Mouse (Mus musculus) embryonic stem cell, embryonic (primary cell): ENCODE measurements at regions not wholly inside any gene's neighbourhood (a gene's known extent, or its start where the extent isn't known, plus 50 kb on each side); places are given as distances from the start of the nearest gene placed in this dataset.

ENCODE experiments used
- CTCF ChIA-PET, 4 experiments: fragments of 300-600 bp in 2 of 4; fragments of 350-600 bp in 2 of 4; sonication (Branson Sonifier 250); formaldehyde crosslinking; loops; one replicate each; lab custom pipeline; 2022; ENCODE audit warnings: inconsistent platforms in 2 of 4; lab: Charles Lee
- POLR2A ChIA-PET, 4 experiments: fragments of 300-600 bp in 2 of 4; fragments of 350-600 bp in 2 of 4; sonication (Branson Sonifier 250); formaldehyde crosslinking; loops; one replicate each; lab custom pipeline; 2022; ENCODE audit warnings: antibody characterized with exemption in 4 of 4, inconsistent platforms in 1 of 4; lab: Charles Lee

DNA sequence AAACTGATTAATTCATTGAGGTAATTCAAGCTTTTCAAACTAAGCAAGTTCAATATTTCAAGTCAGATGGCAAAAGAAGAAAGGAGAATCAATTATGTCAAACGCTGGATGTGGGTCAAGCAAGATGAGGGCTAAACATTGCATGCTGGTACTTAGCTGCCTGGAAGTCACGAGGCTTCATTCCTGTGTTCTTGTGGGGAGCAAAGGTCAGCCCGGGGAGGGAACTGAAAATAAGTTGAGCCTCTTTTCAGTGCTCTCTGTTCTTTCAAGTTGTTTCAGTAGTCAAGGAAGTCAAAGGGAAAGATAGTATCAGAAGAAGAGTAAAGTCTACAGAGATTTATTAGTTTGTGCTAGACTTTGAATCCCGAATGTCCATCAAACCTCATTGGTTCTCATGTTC lies 122.9 kb upstream of the Fat1 start:
- CTCF ChIA-PET: no interaction called here

DNA sequence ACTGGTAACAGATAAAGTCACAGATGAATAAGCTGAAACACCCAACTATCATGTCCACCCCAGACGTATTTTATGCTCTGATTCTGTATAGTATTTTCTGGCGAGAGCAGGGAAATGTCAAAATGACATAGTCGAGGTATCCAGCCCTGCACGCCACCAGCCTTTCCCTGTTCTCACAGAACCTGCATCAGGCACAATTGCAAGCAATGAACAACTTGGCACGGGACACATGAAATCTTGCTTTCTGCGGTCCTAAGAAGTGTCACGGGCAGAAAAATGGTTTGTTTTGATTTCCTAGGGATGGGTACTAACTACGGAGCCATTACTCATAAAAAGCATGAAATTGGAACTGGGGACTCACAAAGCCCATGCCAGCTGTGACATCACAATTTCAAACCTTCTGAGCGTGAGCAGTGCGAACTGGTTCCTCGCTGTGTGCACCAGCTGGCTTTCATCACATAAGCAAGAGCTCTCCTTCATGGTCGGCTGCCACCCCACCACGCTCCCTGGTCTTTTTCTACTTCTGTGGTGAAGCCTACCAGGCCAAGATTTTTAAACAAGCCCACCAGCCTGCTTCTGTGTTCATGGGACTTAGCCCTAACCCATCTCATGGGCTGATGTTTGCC lies 117.6 kb upstream of the Fat1 start:
- ChIA-PET CTCF (no interaction called here), POLR2A (no interaction called here)

More for the DNA sequence above, 122.9 kb upstream of the Fat1 start:
- POLR2A ChIA-PET: interaction anchor here in 1 of 4 experiments (0.5 kb wide), 1 partner anchor 29 kb away, joined by 4 read pairs; no protein-coding TSS in a partner anchor

DNA sequence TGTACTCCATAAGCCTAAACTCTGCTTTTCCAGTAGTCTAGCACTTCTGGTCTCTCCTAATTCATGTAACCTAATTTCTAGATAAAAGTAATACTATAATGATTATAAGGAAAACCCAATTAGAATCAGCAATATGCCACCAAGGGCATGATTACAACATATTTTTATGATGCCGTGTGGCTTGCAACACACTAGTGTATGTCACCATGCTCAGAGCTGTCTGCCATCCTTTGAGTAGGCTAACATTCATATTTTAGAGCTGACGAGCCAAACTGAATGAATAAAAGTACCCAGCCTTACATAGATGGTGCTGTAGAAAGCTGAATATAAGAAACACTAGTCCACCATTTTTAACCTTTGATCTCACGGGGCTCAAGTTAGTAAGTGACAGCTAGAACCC lies 116.0 kb upstream of the Fat1 start:
- ChIA-PET POLR2A (interaction anchor here in 2 of 4 experiments (0.7 kb wide), 2 partner anchors 15 to 118 kb away, joined by 3 read pairs; no protein-coding TSS in a partner anchor), CTCF (interaction anchor here in 1 of 4 experiments (0.7 kb wide), 1 partner anchor 886 kb away, joined by 11 read pairs; no protein-coding TSS in a partner anchor)

DNA sequence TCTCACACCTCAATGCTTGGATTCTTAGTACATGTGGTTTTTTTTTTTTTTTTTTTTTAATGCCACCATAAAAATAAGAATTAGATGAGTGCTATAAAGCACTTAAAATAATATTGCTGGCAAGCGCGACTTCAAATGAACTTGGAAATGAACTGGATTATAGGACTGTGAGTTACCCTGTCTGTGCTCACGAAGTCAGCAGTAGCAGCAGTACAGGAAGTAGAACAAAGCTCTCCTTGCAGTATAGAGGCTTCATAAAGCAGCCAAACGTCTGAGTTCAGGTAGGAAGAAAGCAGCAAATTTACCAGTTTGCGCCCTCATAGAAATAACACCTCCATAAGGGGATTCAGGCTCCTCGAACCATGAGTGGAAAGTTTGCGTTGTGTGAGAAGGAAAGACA lies 115.6 kb upstream of the Fat1 start:
- POLR2A ChIA-PET: interaction anchor here in 2 of 4 experiments (0.7 kb wide), 2 partner anchors 16 to 117 kb away, joined by 3 read pairs; no protein-coding TSS in a partner anchor
- CTCF ChIA-PET: interaction anchor here in 1 of 4 experiments (0.7 kb wide), 1 partner anchor 887 kb away, joined by 11 read pairs; no protein-coding TSS in a partner anchor

DNA sequence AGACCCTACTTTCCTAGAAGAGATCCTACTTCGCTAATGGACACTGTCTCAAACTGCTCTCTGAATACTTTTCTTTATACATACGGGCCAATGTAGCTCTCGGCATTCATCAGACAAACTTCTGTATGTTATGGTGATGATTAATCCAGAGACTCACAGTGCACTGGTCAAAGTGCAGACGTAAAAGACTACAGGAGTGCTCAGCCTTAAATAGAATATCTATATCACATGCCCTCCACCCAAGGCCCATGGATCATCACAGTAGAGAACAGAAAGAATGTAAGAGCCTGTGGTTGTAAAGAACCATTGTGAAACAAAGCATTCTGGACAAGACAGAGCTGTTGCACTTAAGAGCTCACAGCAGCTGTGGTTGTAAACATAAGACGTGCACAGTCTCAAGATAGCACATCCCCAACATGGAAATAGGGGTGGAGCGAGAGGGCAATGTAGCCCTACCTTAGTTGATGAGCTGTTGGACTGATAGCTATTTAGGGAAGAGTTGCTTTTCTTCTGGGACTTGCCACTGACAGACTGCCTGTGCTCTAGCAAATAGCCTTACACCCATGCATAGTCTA lies 110.0 kb upstream of the Fat1 start:
- ChIA-PET POLR2A (no interaction called here), CTCF (no interaction called here)

DNA sequence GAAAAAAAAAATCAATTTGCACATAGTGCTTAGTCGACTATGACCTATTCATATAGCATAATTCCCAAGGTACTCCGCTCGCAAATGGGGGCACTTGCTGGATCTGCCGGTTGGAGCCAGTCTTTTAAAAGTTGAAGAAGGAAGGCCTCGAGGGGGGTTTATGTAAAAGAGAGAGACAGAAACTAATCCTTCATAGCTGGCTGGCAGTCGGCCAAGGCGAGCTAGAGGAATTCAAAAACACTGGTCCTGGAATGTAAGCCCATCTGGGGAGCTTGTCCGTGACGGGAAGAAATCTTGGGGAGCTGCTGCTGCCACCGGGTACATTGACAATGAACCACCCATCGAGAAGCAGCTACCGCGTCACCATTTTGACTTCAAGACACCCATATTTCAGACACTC lies 108.3 kb upstream of the Fat1 start:
- ChIA-PET CTCF (no interaction called here), POLR2A (interaction anchor here in 1 of 4 experiments (0.6 kb wide), 1 partner anchor 18 kb away, joined by 3 read pairs; no protein-coding TSS in a partner anchor)

DNA sequence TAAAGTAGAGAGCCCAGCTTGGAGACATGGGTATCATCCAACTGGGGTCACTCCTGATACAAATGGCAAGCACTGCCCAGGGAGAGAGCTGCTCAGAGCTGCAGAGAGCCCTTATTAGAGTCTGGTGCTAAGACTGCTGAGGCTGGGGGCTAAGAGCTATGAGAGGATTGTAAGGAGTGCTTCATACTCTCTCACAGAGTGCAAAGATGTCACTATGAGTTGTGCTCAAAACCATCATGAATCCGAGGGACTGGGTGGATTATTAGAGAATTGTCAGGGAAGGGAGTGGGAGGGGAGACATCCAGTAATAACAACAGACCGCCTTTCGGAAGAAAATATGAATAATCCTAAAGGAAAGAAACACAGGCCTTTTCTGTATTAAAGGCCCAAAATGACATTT lies 107.2 kb upstream of the Fat1 start:
- POLR2A ChIA-PET: no interaction called here
- CTCF ChIA-PET: no interaction called here

DNA sequence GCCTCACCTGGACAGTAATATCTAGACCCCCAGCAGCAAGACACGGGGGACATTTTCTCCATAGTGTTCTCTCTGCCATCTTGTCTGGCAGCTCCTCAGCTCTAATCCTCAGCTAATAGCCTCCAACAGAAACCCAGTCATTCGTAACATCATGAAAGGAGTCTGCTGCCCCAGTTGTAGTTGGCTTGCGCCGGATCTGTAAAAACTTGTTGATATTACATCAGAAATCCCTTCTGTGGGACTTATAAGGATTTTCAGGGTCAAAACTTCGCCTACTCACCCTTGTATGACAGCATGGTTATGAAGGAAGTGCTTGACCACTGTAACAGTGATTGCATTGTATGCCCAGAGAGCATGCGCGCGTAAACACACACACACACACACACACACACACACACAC lies 96.8 kb upstream of the Fat1 start:
- ChIA-PET POLR2A (no interaction called here), CTCF (no interaction called here)

DNA sequence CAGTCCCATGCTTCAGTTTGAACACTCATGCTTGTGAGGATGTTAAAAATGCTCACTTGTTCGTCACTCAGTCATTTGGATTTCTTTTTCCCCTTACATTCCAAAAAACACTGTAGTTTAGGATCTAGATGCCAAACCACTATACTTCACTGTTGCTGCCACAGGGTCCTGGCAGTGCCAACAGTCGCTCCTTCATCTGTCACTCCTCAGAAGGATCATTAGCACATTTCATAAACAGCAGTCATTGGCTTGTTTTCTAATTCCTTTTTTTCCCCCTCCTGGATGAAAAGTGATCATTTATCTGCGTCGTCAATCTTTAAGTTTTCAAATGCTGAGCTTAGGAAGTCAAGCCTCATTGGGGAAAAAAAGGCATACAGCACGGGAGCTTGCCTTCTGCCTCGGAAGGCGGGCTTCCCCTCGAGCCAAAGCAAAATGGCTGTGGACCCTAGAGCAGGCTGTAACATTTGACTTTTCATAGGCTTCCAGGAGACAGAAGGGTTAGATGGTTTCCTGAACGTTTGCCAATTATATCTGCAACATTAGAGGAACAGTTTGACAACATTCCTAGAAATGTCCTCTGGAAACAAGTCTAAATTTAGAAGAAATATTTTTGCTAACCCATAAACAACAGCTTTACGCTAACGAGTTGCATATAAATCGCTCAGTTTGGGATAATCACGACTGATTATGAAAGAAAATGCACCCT lies 95.6 kb upstream of the Fat1 start:
- CTCF ChIA-PET: no interaction called here
- POLR2A ChIA-PET: interaction anchor here in 1 of 4 experiments (0.6 kb wide), 3 partner anchors 126 to 155 kb away, joined by 3 to 5 read pairs (median 3); no protein-coding TSS in a partner anchor

DNA sequence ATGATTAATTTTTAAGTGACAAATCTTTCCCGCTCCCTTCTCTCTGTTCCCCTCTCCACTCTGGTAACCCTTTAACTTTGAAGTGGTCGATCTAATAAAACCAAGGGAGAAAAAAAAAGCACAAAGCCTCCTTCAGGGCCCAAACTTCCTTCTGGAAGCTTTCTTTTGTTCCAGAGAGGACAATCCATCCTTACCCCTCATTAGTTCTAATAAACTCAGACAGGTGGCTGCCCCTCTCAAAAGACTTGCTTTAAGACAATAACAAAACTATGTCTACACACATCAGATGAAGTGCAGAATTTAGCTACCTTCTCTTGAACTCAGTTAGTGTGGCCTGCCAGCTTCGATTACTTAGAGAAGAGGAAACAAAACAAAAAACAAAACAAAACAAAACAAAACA lies 94.6 kb upstream of the Fat1 start:
- CTCF ChIA-PET: no interaction called here
- POLR2A ChIA-PET: no interaction called here

DNA sequence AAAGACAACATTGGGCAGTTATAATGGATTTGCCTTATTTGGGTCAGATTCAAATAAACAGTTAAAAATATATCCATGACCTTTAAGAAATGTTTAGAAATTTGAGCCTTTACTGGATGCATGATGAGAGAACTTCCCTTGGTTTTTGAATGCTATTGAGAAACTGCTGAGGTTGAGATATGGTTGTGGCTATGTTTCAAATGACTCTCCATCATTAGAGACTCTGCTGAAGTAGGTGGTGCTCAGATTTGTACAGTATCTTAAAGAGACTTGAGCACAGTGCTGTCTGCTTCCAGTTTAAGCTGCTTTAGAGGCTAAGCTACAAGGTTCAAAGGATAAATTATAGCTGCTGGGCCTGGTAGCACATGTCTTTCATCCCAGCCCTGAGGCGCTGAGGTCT lies 90.9 kb upstream of the Fat1 start:
- ChIA-PET CTCF (no interaction called here), POLR2A (interaction anchor here in 1 of 4 experiments (0.6 kb wide), 1 partner anchor 240 kb away, joined by 9 read pairs; no protein-coding TSS in a partner anchor)

DNA sequence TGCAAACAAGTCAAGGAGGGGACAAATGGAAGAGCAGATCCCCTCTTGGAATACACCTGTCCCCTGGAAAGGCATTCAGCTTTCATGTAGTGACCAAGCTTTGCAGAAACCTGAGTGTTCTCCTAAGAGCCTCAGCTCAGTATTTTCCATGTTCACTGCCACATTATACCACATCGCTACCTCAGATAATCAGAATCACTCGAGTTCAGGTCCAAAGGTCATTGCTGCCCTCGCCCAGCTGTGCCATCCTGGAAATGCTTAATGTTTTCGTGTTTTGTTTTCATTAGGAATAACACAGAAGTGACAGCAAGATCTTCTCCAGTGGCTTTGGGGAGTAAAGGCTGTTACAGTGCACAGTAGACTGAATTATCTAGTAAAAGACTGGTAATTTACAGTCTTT lies 83.0 kb upstream of the Fat1 start:
- CTCF ChIA-PET: no interaction called here
- POLR2A ChIA-PET: interaction anchor here in 1 of 4 experiments (0.6 kb wide), 1 partner anchor 731 kb away, joined by 3 read pairs; no protein-coding TSS in a partner anchor

DNA sequence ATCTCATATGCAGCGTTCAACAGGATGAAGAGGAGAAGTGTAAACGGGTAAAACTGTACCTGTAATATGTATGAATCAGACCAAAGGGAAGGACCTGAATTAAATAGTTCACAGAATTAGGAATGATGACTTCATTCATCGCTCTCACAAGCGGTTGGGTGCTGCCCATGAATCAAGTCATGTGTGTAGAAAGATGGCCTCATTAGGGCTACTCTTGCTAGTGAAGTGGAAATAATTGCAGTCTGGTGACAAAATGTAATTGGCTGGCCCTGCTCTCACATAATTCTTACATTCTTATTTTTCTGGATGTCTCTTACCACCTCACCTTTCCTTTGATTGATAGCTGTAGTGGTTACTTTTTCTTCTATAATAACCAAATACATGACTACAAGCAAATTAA lies 80.1 kb upstream of the Fat1 start:
- CTCF ChIA-PET: no interaction called here
- POLR2A ChIA-PET: no interaction called here

DNA sequence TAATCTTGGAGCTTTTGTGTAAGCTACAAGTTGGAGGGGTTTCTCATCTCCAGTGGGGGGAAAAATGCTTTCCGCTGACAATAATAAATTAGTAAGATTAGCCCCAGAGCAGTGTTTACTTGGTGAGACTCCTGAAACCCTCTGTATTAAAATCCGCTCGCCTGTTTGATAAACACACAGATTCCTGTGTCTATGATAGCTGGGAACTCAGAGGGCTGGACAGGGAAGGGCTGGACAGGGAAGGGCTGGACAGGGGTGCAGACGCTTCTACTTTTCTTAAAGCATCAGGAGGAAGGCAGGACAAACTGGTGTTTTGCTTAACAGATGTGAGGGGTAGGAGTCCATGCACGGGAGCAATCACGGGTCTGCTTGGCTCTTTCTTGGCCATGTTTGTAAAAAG lies 68.0 kb upstream of the Fat1 start:
- ChIA-PET CTCF (no interaction called here), POLR2A (no interaction called here)

DNA sequence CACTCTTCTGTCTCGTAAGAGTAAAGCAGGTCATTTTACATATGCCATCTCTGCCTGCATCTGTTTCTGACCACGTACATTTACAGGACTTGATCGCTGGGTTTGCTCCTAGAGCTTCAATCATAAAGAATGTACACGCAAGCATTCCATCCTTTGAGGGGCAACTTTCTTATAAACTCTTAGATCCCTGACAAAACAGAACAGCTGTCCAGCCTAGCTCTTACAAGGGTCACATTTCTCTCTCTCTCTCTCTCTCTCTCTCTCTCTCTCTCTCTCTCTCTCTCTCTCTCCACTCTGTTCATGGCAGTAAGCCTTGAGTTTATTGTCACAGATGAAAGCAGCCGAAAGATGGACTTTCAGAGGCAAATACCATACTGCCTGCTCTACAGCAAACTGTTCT lies 67.6 kb upstream of the Fat1 start:
- ChIA-PET POLR2A (no interaction called here), CTCF (no interaction called here)

DNA sequence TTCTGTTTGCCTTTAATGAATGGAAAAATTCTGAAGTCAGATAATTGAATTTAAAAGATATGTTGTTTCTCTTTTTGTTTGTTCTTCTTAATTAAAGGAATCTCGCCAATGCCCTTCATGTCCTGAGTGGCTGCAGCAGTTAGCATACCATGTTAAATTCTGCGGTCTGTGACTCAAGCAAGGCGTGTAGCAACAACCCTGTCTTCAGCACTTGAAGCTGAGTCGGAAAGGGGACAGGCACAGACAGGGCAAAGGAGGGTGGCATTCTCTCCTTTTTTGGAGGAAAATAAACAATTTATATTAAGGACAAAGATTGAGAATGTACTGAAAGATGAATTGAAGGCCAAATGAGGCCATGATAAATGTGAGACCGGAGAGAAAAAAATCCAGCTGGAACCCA lies 58.2 kb upstream of the Fat1 start:
- POLR2A ChIA-PET: no interaction called here
- CTCF ChIA-PET: no interaction called here

DNA sequence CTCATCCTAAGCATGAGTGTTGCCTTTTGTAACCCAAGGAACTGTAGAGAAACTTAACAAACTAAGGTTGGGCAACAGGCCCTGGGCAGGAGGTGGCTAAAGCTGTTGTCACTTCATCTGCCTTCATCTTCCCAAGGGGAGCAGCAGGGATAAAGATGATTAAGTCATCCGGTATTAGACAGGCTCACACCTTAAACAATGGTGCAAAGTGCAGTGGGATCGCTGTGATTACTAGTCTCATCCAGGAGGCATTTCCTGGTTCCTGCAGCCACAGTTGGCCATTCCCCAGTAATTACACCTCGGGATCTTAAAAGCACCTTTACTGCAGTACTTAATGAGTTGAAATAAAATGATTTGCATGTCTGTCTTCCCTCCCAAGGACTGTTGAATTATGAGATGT lies 57.0 kb upstream of the Fat1 start:
- CTCF ChIA-PET: no interaction called here
- POLR2A ChIA-PET: no interaction called here

DNA sequence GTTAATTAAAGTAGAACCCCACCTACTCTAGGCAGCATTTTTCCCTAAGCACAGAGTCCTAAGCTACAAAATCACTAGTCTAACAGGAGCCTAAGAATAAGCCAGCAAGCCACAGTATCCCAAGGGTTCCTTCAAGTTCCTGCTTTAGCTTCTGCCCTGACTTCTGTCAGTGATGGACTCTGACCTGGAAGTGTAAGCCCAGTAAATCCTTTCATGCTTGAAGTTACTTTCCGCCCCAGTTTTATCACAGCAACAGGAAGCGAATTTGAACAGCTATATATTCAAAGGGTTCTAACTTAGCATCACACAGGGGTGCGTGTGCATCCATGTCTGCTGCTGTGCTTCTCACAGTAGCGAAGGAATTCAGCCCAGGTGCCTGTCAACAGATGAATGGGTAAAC lies 56.1 kb upstream of the Fat1 start:
- ChIA-PET POLR2A (no interaction called here), CTCF (no interaction called here)

DNA sequence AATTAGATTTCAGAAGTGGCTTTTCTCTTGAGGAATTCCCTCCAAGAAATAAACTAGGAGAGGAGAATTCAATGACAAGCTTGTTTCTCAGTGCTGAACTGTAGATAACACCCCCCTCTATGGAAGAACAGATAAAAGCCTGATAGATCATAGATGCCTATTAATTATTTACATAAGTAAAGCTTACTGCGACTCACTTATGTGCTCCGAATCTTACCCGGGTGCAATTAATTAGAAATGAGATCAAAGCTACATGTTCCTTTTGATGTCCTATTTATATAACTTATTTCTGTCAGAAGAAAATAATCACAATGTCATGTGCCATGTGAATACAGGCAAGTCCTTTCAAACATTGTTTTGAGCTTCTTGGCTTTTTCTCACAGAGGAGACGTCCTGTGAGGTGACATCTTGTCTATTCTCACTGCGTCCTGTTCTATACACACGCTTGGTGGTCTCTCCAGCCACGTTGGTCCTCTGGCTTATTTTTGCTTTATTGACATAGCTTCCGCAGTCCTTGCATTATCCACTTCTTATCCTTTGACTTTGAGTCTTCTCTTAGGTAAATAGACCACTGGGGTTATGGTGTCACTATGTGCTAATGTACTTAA lies 50.7 kb upstream of the Fat1 start:
- CTCF ChIA-PET: interaction anchor here in 1 of 4 experiments (0.6 kb wide), 1 partner anchor 790 kb away, joined by 4 read pairs; no protein-coding TSS in a partner anchor
- POLR2A ChIA-PET: no interaction called here
